Mouse (Mus musculus): ENCODE data around the gene Mfng.

The Mfng gene

GRCm38 (mm10) chr15:78787287-78787856 is 14.1 kb upstream of the Mfng start:
- in situ Hi-C loops (cut with MboI, MseI): no loop called here

DNA sequence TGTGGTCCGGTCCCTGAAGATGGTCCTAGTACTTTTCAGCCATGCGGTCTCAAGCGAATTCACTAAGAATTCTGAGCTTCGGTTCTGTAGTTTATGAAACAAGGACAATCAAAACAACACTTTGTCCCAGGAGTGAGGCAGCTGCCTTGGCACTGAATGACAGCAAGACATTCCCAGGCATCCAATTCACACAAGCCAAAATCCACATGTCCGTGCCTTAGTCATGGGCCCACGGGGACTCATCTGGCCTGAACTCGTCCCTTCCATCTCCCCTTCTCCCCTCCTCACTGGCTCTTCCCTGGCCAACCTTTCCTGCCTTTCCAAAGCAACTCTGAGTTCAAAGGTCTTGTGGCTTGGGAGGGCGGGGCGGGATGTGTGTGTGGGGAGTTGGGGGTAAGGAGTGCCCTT is 13.1 kb upstream of the Mfng start:
- in situ Hi-C loops (cut with MboI, MseI): no loop called here

GRCm38 (mm10) chr15:78785961-78786360 is 12.7 kb upstream of the Mfng start:
- in situ Hi-C loops (cut with MboI, MseI): no loop called here

GRCm38 (mm10) chr15:78785258-78785657 is 12.0 kb upstream of the Mfng start:
- in situ Hi-C loops (cut with MboI, MseI): no loop called here

DNA sequence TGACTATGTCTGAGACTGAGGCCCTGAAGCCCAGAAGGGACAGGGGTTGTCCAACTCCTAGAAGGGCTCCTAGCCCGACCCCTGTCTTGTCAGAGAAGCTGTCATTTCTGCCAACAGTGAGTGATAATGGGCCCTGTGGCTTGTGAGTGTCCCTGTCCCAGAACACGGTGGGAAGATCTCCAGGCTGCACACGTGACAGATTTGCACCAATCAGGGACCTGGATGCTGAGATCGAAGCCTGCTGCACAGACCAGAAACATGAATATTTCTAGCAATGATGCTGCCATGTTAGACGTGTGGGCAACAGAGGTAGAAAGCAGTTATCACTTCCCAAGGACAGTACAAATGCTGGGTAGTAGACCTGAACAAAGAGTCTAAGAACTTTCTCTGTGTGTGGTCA is 11.2 kb upstream of the Mfng start:
- in situ Hi-C loops (cut with MboI, MseI): no loop called here

DNA sequence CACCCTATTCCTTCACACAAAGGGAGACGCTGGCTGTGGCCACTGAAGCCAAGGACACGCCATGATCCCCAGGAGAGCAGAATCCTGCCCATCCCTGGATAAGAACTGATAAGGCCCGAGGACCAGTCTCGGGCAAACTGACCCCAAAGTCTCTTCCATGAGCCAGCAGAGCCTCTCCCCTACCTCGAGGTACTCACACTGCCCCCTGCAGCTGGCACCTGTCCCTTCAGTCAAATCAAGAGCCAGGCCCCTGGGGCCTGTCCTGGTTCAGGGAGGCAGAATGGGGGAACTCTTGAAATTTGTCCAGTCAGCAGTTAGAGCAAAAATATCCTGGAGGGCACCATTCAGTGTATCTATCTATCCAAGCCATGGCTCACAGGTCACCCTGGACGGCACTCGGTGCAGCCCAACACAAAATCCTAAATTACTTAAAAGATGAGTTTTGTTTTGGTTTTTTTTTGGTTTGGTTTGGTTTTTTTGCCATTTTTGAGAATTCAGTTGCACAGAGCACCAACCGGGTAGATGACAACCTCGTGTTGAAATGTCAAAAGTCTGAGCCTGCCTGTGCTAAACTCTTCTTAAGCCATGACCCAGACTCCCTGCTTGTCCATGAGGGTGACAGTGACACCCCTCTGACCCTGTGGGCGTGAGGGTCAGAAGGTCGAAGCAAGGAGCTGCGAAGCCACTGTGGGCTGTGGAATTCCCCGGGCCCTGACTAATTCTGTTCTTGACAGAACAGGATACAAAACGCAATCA is 9.3 kb upstream of the Mfng start:
- in situ Hi-C loops (cut with MboI, MseI): no loop called here

DNA sequence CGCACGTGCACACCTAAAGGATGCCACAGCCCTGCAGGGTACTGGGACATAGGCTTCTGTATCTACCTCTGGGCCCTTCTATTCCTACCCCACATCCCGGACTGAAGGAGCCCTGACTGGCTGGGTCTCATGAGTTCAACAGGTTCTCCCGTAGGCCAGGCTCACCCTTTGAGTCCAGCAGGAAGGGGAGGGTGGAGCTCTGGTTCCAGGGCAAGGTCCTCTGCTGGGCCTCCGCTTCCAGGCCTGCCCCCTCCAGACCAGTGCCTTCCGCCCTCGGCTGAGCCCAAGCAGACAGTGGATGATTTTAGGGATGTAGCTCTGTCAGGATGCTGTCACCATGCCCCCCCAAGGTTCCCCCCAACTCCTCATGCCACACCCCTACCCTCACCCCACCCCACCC is 7.6 kb upstream of the Mfng start:
- in situ Hi-C loops (cut with MboI, MseI): no loop called here

DNA sequence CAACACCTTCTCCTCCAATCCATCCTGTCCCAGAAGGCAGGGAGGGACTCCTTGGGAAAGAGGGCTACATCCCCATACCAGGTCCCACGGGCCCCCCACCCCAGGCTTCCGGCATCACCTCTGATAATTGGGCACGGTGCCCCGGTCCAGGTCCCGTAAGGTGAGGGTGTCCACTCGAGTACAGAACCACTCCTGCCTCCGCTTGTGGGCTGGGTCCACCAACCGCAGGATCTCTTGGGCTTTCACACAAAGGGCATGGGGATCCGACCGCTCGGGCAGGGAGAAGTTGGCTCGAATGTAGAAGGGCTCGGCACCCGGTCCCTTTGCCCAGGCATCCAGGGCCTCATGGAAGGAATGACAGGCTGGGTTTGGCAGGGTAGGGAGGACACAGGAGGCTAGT is 7.1 kb upstream of the Mfng start:
- in situ Hi-C loops (cut with MboI, MseI): no loop called here

GRCm38 (mm10) chr15:78779690-78780089 is 6.4 kb upstream of the Mfng start:
- in situ Hi-C loops (cut with MboI, MseI): no loop called here

DNA sequence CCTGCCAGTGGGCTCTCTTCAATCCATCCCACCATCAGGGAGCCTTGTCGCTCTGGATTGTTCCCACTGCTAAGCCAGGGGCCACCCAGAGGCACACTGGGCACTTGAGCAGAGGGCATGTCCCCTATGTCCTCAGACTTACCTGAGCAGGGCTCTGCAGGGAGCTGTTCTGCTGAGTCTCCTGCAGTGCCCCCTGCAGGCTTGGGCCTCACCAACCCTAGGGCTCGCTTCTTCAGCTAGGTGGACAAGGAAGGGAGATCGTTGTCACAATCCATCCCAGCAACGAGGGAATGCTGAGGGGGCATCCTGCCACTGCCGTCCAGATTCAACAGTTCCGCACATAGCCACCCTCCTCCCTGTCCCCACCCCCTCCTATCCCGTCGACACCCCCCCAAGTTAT is 6.0 kb upstream of the Mfng start:
- in situ Hi-C loops (cut with MboI, MseI): no loop called here

DNA sequence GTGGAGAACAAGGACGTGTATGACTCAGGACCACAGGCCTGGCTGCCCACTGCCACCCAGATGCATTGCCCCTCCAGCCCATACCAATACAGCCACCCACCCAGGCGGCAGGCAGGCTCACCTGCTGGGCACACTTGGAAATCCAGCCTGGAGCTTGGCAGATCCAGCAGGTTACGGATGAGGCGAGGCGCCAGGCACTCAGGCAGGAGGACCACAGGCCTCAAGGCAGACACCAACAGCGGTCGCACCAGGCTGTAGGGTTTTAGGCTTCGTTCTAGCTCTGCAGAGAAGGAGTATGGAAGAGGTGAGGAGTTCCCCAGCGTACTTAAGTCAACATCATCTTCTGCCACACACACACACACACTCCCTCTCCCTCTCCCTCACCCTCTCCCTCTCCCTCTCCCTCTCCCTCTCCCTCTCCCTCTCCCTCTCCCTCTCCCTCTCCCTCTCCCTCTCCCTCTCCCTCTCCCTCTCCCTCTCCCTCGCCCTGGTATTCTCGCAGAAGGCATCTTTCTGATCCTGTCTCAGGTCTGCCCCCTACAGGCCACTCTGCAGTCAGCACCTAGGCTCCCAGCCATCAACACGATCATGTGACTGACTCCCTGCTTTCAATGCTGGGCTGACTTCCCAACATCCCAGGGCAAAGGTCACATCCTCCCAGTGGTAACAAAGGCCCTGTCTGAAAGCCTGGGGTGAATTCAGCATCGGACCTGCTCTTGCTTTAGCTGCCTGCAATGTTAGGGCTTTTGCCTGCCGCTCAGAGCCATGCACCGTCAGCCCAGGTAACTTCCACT is 5.0 kb upstream of the Mfng start:
- in situ Hi-C loops (cut with MboI, MseI): no loop called here

DNA sequence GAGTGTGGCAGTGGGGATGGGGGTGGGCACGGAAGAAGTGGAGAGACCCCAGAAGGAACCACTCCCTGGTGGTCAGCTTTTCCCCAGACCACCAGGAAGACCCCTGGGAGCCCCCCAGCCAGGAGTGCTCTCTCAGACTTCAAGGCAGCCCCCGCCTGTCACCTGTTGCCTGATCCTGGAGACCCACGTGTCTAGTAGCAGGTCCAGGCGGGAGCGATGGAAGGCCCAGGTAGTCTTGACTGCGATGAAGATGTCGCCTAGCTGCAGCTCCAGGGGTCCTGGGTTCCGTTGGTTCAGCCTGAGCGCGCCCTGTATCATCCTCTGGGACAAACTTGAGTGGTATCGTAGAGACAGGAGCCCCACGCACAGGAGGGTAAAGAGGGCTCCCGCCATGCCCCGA is 419 bp downstream of the Mfng start:
- in situ Hi-C loops (cut with MboI, MseI): no loop called here

DNA sequence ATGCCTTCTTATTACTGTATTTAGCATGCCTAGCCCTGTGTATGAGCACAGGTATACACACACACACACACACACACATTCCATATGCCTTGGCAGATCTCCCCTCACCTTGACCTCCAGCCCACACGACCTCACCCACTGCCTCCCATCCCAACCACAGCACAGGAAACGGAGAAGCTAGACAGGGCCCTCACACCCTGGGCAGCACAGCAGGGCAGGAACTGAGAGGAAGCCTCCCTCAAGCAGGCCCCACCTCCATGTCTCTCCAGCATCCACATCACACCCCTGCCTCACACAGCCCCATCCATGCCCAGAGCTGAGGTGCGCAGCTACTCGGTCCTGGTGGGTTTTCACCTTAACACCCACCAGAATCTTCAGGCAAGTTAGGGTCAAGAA is 909 bp downstream of the Mfng start:
- in situ Hi-C loops (cut with MboI, MseI): no loop called here

- in situ Hi-C loops (cut with MboI, MseI): no loop called here
These were observed 1.5 kb downstream of the Mfng start for GRCm38 (mm10) chr15:78771531-78772367.

- in situ Hi-C loops (cut with MboI, MseI): no loop called here
These were observed 2.3 kb downstream of the Mfng start for GRCm38 (mm10) chr15:78770983-78771355.

- in situ Hi-C loops (cut with MboI, MseI): no loop called here
These were observed 2.9 kb downstream of the Mfng start for GRCm38 (mm10) chr15:78770234-78770982.

DNA sequence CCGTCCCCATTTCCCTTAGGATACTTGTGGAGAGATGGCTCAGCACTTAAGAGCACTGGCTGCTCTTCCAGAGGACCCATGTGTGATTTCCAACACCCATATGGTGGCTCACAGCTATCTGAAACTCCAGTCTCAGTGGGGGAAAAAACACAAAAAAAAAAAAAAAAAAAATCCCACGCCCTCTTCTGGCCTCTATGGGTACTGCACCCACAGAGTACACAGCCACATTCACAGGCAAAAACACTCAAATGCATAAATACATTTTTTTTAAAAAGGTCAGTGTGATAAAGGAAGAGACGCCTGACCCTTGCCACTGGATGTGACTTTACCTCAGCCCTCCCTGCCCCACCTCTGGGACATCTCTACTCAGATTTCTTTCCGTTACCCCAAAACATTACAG is 4.2 kb downstream of the Mfng start:
- in situ Hi-C loops (cut with MboI, MseI): no loop called here

DNA sequence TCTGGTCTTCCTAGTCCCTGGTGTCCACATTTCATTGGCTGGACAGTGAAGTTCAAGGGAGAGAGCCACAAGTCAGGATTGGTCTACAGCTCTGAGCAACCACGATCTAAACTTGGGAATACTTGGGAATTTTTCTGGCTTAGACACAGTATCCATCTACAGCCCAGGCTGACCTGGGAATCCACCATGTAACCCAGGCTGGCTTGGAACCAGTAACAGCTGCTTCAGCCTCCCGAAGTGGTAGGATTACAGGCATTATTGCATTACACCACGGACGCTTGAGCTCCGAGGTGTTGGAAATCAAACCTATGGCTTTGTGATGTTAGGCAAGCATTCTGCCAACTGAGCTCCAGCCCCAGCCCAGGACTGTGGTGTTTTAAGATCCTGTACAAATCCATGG is 9.6 kb downstream of the Mfng start:
- in situ Hi-C loops (cut with MboI, MseI): no loop called here

DNA sequence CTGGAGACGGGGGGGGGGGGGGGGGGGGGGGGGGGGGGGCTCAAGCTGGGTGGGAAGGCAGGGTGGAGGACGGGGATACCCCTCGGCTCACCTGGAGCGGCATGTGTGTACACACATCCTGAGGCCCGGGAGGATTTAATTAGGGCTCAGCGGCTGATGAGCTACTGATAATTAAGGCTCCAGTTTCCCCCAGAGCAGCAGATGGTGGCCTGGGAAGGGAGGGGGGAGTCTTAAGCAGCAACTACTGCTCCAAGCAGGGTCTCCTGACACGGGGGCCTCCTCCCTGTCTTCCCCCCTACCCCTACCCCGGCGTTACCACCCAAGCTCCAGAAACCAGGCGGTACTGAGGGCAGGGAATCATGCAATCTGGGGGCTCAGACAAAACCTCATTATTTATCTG is 10.1 kb downstream of the Mfng start:
- in situ Hi-C loops (cut with MboI, MseI): no loop called here

- in situ Hi-C loops (cut with MboI, MseI): no loop called here
These were observed 12.2 kb downstream of the Mfng start for GRCm38 (mm10) chr15:78761112-78761511.

DNA sequence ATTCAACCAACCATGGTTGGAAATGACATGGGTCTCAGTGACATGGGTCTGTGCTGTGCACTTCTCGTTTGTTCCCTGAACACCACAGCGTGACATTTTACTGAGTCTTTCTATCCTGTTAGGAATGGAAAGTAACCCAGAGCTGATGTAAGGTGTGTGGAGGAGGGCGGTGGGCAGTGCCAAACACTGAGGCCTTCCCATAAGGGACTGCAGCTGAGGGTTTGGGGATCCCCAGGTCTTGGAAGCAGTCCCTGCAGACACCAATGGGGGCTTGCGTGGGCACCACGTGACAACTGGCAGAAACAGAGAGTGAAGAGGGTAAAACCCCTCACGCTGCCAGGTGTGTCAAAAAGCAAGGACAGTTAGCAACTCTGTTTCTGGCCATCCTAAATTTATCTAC is 15.1 kb downstream of the Mfng start:
- in situ Hi-C loops (cut with MboI, MseI): no loop called here
